Mouse (Mus musculus) thymus, adult 18-20 months (tissue): ENCODE data around the gene Nfasc.

ENCODE experiments used
- DNase-seq, 2 experiments: peaks; one replicate each; pipeline ENCODE4 v3.0.0; 2022; ENCODE audit warnings: mixed read lengths in 2 of 2

The Nfasc gene

GRCm38 (mm10) chr1:132581845-132582839 lies 159.5 kb downstream of the Nfasc start:
- DNase-seq, result no peak

GRCm38 (mm10) chr1:132580063-132580462 lies 161.5 kb downstream of the Nfasc start:
- DNase-seq, result no peak

- DNase-seq, result no peak
Observed at GRCm38 (mm10) chr1:132576845-132577244, 164.8 kb downstream of the Nfasc start.

DNA sequence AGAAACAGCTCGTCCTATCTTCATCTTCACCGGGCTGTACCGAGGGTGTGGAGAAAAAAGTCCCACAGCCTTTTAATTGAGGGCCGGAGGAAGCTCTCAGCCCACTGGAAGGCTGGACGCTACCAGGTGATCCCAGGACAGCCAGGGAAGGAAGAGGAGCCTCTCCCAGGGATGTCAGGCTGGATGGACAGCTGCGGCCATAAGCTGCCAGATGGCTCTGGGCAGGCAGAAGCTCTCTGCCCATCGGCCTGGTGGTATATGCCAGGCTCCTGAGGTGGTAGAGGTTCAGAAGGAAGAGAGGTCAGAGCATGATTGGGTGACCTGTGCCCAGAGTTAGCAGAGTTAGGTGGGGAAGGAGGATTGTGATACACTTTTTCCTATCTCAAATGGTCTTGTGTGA lies 168.7 kb downstream of the Nfasc start:
- DNase-seq, result no peak

DNA sequence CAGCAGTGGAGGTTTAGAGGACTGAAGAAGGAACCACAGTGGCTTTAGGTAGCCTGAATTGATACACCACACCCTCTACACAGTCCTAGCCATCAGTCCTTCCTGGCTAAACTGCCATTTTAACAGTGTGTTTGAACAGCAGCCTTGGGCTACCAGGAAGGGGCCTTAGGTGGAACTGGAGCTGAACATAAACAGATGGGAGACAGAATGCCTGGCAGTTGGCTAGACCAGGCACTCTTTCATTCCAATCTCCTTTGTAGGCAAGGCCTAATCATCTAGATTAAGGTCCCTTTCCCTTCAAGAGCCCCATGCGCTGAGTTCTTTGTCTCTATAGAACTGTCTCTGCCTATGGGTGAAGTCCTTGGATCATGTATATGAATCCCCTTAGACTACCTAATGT lies 170.0 kb downstream of the Nfasc start:
- no peak for DNase-seq

DNA sequence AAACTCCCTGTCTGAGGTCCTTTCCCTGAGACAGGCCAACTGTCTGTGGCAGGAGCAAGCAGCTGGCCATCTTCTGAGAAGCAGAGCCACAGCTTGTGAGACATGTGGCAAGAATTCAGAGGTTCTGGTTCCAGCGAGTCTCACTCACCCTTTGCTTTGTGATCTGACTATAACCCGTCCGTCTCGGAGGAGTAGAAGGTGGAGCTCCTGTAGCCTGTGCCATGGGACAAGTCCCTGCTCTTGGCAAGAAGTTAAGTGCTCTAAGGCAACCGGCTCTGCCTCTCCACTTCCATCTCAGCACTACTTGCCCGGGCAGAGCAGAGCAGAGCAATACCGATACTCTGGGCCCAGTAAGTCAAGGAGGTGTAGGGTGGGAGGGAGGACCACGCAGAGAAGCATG lies 170.7 kb downstream of the Nfasc start:
- no peak for DNase-seq

DNA sequence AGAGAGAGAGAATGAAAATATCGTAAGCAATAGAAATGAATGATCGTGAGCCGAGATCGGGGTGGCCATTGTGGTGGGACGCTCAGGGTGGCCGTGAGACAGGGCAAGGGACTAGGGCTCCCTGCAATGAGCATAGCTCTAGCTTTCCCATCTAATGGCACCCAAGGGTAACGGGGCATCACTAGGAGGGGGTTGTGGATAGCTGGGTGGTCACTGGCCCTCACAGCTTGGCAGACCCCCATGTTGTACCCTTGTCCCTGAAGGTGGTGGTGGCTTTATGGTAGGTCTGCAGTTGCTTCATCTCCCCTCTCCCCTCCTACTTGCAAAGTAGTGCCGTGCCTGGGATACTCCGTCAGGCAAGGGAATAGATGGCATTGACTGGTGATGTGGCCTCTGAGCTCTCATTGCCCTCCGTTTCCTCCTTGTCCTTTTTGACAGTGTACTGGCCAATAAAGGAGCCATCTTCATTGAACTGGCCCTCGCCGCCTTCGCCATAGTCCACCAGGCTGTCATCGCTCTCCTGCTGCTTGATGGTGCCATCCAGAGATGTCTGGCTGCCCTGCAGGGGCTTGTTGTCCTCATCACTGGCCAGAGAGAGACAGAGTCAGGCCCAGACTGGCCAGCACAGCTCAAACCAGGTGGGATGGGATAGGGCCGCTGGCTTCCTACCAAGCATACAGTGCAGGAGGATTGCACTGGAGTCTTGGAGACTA lies 171.4 kb downstream of the Nfasc start:
- no peak for DNase-seq

GRCm38 (mm10) chr1:132569516-132569915 lies 172.1 kb downstream of the Nfasc start:
- DNase-seq, result no peak

- no peak for DNase-seq
Observed at GRCm38 (mm10) chr1:132567336-132568125, 174.1 kb downstream of the Nfasc start.

GRCm38 (mm10) chr1:132565766-132566165 lies 175.8 kb downstream of the Nfasc start:
- DNase-seq, result no peak

GRCm38 (mm10) chr1:132564946-132565345 lies 176.7 kb downstream of the Nfasc start:
- no peak for DNase-seq

DNA sequence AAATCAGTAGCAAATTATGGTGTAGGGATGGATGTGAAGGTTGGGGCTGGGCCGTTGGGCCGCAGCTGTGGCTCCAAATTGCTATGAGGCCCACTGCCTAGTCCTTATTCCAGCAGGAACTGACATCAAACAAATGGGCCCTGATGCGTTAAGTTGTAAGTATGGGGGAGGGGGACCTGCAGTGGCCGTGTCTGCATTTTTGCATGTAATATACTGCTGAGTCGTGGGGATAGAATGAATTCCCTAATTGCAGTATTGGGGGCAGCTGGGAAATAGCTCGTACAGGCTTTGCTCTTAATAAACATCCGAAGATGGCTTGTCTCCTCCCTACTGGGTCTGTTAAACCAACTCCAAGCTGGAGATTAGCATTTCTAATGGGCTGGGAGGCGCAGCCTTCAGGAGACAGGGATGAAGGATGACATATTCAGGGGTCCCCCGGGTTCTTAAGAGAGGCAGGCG lies 179.2 kb downstream of the Nfasc start:
- no peak for DNase-seq

GRCm38 (mm10) chr1:132560907-132561700 lies 180.5 kb downstream of the Nfasc start:
- DNase-seq, result no peak

GRCm38 (mm10) chr1:132559045-132559444 lies 182.6 kb downstream of the Nfasc start:
- DNase-seq, result no peak

GRCm38 (mm10) chr1:132557901-132558631 lies 183.5 kb downstream of the Nfasc start:
- no peak for DNase-seq

- DNase-seq, result no peak
Observed at GRCm38 (mm10) chr1:132543789-132544188, 197.8 kb downstream of the Nfasc start.

- no peak for DNase-seq
Observed at GRCm38 (mm10) chr1:132542762-132543306, 198.8 kb downstream of the Nfasc start, which contains the start of gene Cntn2. Cntn2 (minus strand) TSS chr1:132543256.

DNA sequence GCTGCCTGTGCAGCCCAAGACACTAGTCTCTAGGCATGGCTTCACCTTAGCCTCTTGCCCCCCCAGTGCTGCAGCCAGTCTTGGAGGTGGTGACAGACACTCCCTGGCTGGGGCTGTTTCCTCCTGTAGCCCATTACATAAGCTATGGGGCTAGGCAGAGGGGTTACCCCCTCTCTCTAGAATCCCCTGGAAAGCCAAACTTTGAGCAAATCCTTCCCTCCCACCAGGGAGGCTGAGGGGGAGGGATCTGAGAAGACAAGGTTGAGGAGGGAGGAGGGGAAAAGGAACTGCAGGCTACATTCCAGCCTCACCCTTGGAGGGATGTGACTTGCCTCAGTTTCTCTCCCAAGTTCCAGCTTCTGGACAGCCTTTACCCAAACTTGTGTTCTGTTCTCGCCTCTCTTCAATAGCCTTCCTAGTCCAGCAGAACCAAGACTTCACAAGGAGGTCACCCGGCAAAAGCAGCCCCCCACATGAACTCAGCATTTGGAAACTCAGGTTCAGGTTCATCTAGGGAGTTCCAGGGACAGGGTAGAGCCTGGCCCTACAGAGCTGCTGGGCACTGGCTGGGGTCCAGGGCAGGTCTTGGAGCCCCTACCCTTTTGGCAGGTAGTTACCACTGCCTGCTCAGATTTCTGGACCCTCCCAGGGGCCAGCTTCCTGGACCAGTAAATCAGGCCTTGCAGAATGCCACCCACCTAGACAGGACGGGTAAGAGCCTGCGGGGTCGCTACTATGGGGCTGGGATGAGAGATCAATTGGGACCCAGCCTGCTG lies 199.6 kb downstream of the Nfasc start:
- DNase-seq, result no peak

DNA sequence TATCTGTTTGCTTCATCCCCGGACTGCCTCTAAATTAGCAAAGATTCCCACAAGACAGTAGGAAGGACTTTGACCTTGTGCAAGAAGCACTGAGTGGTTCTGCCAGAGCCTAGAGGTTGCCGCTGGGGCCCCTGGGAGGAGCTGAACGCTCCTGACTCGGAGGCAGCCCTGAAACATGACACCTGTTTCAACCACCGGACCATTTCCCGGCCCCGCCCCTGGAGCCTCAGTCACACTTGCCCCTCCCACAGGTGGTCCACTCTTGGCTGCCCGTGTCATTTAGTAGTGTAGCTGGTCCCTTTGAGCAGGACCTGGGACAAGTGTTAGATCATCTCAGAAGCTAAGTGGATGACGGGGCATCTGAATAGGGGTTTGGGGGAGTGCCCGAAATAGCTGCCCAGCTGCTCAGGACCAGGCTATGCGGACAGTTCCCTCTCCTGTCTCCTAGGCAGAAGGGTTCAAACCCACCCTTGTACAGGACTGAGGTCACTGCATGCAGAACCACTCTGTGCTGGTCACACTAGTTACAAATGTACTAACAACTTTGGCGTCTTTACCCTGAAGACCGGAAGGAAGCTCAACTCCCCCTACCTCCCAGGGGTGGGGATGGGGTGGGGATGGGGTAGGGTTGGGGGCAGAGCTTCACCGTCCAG lies 200.3 kb downstream of the Nfasc start:
- DNase-seq, result no peak

DNA sequence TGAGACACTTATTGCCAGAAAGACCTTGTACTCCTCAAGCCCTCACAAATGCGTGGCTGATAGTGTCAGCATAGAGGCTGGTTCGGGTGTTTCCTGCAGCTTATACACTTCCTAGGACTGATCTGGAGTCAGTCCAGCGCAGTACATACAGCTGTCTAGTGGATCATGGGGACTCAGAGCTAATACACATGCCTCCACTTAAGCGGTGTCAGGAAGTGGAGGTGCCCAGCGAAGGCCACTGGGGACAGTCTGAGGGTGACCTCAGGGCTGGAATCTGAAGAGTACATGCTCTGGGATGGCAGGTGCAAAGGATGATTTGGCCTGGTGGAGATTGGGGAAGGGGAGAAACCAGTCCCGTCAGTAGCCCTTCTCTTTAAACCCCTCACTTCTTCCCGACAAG lies 200.9 kb downstream of the Nfasc start:
- DNase-seq, result no peak
